Mouse (Mus musculus): ENCODE data around the gene Gm5089. TPM values are rescaled to one million over a fixed set of nuclear protein-coding genes. Genes with fewer than 3 reads are reported as not detected.

Gene Gm5089
- polyA plus RNA-seq, 1 experiment from 2014 or later: not detected

DNA sequence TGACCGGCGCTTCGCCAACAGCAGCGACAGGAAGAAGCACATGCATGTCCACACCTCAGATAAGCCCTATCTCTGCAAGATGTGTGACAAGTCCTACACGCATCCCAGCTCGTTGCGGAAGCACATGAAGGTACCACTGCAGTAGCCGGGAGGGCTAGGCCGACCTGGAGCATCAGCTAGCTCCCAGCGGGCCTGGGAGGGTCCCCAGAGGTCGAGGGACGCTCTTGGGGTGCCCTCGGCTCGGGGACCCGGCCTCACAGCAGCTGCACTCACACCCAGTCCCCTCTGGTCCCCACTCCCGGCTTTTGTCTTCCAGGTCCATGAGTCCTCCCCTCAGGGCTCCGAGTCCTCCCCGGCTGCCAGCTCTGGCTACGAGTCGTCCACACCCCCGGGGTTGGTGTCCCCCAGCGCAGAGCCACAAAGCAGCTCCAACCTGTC is 27.7 kb upstream of the Gm5089 start:
- DNase-seq (ENCODE audit: low spot score): no peak
- Histone ChIP-seq H3K4me3 (ENCODE audit: low read depth, low read length) (no peak overlapping the region), H3K27me3 (replicated peaks; ENCODE audit: insufficient read depth, low read length) (peaks cover 81% of the 10 kb centered on the region), H3K27ac (ENCODE audit: low read length) (no peak overlapping the region), H3K4me2 (replicated peaks; ENCODE audit: low read depth, low read length) (no peak overlapping the region), H3K9me3 (ENCODE audit: low read length) (no peaks in the 10 kb centered on the region), H3K4me1 (ENCODE audit: insufficient read depth, low read depth, low read length) (peaks cover 7% of the 10 kb centered on the region), H3K9ac (replicated peaks; ENCODE audit: low read depth) (no peak overlapping the region), H3K36me3 (ENCODE audit: insufficient read depth, low read length) (no peaks in the 10 kb centered on the region)
- no peak for TF ChIP-seq CTCF (IDR thresholded peaks at IDR 0.05)
- TF ChIP-seq EP300 (IDR thresholded peaks at IDR 0.05): no peak
- WGBS: 0% methylated on average over 21 of the region's 22 CpGs
- no peak for ATAC-seq

DNA sequence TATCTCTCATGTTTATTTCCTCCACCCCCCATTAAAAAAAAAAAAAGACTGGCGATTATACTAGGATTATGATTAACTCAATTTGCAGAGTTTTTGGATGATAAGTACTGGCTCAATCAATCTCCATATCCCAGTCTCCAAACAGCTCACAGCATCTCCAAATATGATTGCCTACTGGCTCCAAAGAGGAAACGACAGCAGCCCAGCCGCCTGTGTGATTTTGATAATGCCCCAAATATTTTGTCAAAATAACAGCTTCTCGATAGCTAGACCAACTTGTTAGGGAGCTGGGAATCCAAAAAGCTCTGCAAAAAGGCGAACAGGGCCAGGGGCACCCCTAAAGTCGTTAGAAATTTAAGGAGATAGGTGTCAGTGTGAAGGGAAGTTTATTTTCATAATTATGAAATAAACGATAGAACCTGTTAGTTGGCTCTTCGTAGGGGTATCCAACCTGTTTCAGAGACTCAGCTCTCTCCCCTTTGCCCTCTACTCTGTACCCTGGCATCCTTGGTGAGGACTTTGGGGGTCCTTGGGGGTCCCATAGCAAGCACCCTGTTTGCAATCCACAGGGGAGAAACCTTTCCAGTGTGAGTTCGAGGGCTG is 27.2 kb upstream of the Gm5089 start:
- Histone ChIP-seq H3K9ac (replicated peaks; ENCODE audit: low read depth) (no peak overlapping the region), H3K4me2 (replicated peaks; ENCODE audit: low read depth, low read length) (no peak overlapping the region), H3K27me3 (replicated peaks; ENCODE audit: insufficient read depth, low read length) (peaks cover 82% of the 10 kb centered on the region), H3K27ac (ENCODE audit: low read length) (no peak overlapping the region), H3K4me1 (ENCODE audit: insufficient read depth, low read depth, low read length) (peaks cover 7% of the 10 kb centered on the region), H3K9me3 (ENCODE audit: low read length) (no peaks in the 10 kb centered on the region), H3K4me3 (ENCODE audit: low read depth, low read length) (no peak overlapping the region), H3K36me3 (ENCODE audit: insufficient read depth, low read length) (no peaks in the 10 kb centered on the region)
- TF ChIP-seq CTCF (IDR thresholded peaks at IDR 0.05) (no peak), EP300 (IDR thresholded peaks at IDR 0.05) (no peak)
- ATAC-seq (no peak), DNase-seq (ENCODE audit: low spot score) (no peak)
- 2% methylated on average over 9 of the region's 9 CpGs for WGBS

DNA sequence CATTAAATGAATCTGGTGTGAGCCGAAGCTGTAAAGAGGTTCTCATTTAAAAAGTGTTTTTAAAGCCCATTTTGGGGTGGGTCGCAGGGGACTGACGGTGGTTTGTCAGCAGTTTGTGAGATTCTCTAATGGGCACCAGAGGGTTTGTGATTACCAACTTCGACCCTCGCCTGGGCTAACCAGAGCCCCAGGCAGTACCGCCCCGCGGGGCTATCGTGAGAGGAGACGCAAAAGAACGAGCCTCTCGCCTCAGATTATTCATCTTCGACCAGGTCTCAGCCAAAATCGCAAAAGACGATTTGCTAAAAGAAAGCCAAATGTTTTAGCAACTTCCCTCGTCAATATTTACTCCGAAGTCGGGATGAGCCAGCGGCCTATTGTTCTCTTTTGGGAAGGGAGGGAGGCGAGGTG is 26.4 kb upstream of the Gm5089 start:
- H3K4me2 ChIP-seq (replicated peaks; ENCODE audit: low read depth, low read length): no peak overlapping the region
- no peak overlapping the region for H3K9ac ChIP-seq (replicated peaks; ENCODE audit: low read depth)
- WGBS: 3% methylated on average over 20 of the region's 20 CpGs
- no peak for DNase-seq (ENCODE audit: low spot score)
- H3K4me3 ChIP-seq (ENCODE audit: low read depth, low read length): no peak overlapping the region
- peaks cover 7% of the 10 kb centered on the region for H3K4me1 ChIP-seq (ENCODE audit: insufficient read depth, low read depth, low read length)
- peaks cover 82% of the 10 kb centered on the region for H3K27me3 ChIP-seq (replicated peaks; ENCODE audit: insufficient read depth, low read length)
- TF ChIP-seq CTCF (IDR thresholded peaks at IDR 0.05) (no peak), EP300 (IDR thresholded peaks at IDR 0.05) (no peak)
- H3K36me3 ChIP-seq (ENCODE audit: insufficient read depth, low read length): no peaks in the 10 kb centered on the region
- ATAC-seq: no peak
- no peaks in the 10 kb centered on the region for H3K9me3 ChIP-seq (ENCODE audit: low read length)
- H3K27ac ChIP-seq (ENCODE audit: low read length): no peak overlapping the region

DNA sequence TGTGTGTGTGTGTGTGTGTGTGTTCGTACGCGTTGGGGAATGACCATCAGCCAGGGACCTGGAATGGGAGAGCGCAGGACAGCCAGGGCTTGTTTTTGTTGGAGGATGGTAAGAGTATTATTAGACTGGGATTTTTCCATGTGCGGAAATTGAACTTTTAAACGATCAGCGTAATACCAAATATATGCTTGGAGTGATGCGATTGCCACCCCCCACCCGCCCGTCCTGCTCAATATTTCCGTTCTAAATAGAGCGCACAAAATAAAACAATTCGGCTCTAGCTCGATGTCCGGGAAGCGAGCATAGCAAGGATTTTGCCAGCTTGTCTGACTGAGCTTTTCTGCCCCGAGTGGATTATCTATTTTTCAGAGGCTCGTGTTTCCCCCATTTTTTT is 25.9 kb upstream of the Gm5089 start:
- no peak overlapping the region for H3K27ac ChIP-seq (ENCODE audit: low read length)
- H3K4me1 ChIP-seq (ENCODE audit: insufficient read depth, low read depth, low read length): peaks cover 7% of the 10 kb centered on the region
- H3K36me3 ChIP-seq (ENCODE audit: insufficient read depth, low read length): no peaks in the 10 kb centered on the region
- H3K4me3 ChIP-seq (ENCODE audit: low read depth, low read length): no peak overlapping the region
- no peak for ATAC-seq
- H3K9me3 ChIP-seq (ENCODE audit: low read length): no peaks in the 10 kb centered on the region
- no peak overlapping the region for H3K9ac ChIP-seq (replicated peaks; ENCODE audit: low read depth)
- TF ChIP-seq CTCF (IDR thresholded peaks at IDR 0.05) (no peak), EP300 (IDR thresholded peaks at IDR 0.05) (no peak)
- peaks cover 81% of the 10 kb centered on the region for H3K27me3 ChIP-seq (replicated peaks; ENCODE audit: insufficient read depth, low read length)
- no peak for DNase-seq (ENCODE audit: low spot score)
- 1% methylated on average over 18 of the region's 18 CpGs for WGBS
- H3K4me2 ChIP-seq (replicated peaks; ENCODE audit: low read depth, low read length): no peak overlapping the region

DNA sequence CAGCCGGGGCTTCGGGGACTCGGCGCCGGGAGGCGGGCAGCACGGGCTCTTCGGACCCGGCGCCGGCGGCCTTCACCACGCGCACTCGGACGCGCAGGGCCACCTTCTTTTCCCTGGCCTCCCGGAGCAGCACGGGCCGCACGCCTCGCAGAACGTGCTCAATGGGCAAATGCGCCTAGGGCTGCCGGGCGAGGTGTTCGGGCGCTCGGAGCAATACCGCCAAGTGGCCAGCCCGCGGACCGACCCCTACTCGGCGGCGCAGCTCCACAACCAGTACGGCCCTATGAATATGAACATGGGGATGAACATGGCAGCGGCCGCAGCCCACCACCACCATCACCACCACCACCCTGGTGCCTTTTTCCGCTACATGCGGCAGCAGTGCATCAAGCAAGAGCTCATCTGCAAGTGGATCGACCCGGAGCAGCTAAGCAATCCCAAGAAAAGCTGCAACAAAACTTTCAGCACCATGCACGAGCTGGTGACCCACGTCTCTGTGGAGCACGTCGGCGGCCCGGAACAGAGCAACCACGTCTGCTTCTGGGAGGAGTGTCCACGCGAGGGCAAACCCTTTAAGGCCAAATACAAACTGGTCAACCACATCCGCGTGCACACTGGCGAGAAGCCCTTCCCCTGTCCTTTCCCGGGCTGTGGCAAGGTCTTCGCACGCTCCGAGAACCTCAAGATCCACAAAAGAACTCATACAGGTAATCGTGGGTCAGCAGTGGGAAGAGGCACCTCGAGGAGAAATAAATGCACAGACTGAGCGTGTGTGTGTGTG is 25.3 kb upstream of the Gm5089 start:
- Histone ChIP-seq H3K27ac (ENCODE audit: low read length) (no peak overlapping the region), H3K27me3 (replicated peaks; ENCODE audit: insufficient read depth, low read length) (peaks cover 81% of the 10 kb centered on the region), H3K4me3 (ENCODE audit: low read depth, low read length) (peak overlapping the region; percentile 35), H3K9me3 (ENCODE audit: low read length) (no peaks in the 10 kb centered on the region), H3K4me2 (replicated peaks; ENCODE audit: low read depth, low read length) (peak overlapping the region; percentile 57), H3K9ac (replicated peaks; ENCODE audit: low read depth) (no peak overlapping the region), H3K4me1 (ENCODE audit: insufficient read depth, low read depth, low read length) (peaks cover 7% of the 10 kb centered on the region), H3K36me3 (ENCODE audit: insufficient read depth, low read length) (no peaks in the 10 kb centered on the region)
- no peak for DNase-seq (ENCODE audit: low spot score)
- under 1% methylated on average over 62 of the region's 62 CpGs for WGBS
- TF ChIP-seq CTCF (IDR thresholded peaks at IDR 0.05): no peak
- no peak for TF ChIP-seq EP300 (IDR thresholded peaks at IDR 0.05)
- ATAC-seq: peak; percentile 18; the same call in 1 of the 2 replicates

DNA sequence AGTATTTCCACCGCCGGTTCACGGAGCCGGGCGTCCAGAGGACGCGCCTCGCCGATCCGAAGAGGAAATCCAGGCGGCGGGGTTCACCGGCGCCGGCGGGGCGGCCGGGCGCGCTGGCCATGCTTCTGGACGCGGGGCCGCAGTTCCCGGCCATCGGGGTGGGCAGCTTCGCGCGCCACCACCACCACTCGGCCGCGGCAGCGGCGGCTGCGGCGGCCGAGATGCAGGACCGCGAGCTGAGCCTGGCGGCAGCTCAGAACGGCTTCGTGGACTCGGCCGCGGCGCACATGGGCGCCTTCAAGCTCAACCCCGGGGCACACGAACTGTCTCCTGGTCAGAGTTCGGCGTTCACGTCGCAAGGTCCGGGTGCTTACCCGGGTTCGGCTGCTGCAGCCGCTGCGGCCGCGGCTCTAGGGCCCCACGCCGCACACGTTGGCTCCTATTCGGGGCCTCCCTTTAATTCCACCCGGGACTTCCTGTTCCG is 24.7 kb upstream of the Gm5089 start:
- no peak overlapping the region for H3K27ac ChIP-seq (ENCODE audit: low read length)
- 1% methylated on average over 40 of the region's 65 CpGs for WGBS
- H3K36me3 ChIP-seq (ENCODE audit: insufficient read depth, low read length): no peaks in the 10 kb centered on the region
- no peak for TF ChIP-seq CTCF (IDR thresholded peaks at IDR 0.05)
- no peak for TF ChIP-seq EP300 (IDR thresholded peaks at IDR 0.05)
- peak overlapping the region; percentile 35 for H3K4me3 ChIP-seq (ENCODE audit: low read depth, low read length)
- H3K9ac ChIP-seq (replicated peaks; ENCODE audit: low read depth): no peak overlapping the region
- peak overlapping the region; percentile 57 for H3K4me2 ChIP-seq (replicated peaks; ENCODE audit: low read depth, low read length)
- H3K27me3 ChIP-seq (replicated peaks; ENCODE audit: insufficient read depth, low read length): peaks cover 82% of the 10 kb centered on the region
- peaks cover 7% of the 10 kb centered on the region for H3K4me1 ChIP-seq (ENCODE audit: insufficient read depth, low read depth, low read length)
- 0 out of 2 replicates have a peak, but pooled peaks have one; percentile 12 for ATAC-seq
- H3K9me3 ChIP-seq (ENCODE audit: low read length): no peaks in the 10 kb centered on the region
- no peak for DNase-seq (ENCODE audit: low spot score)

All from lung, postnatal 0 days (tissue).